Mouse (Mus musculus): ENCODE results near the gene Aldh3b3.
A peak's percentile ranks its signal among the peaks of the same experiment; 100 is the strongest.

Aldh3b3 gene

DNA sequence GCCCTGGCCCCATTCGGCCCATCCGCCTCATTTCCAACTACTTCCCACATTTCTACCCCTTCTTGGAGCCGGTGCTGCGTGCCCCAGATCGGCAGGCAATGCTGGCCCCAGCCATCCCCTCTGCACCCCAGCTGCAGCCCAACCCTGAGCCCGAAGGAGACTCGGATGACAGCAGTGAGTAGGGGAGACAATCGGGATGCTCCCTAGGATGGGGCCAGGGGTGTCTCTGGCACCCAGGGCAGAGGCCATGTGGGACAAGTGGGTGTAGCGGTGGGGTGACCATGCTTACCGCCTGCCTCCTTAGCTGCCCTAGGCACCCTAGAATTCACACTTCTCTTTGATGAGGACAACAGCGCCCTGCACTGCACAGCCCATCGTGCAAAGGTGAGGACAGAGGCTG, 45.2 kb downstream of the Aldh3b3 start:
- DNase-seq, result no peak

DNA sequence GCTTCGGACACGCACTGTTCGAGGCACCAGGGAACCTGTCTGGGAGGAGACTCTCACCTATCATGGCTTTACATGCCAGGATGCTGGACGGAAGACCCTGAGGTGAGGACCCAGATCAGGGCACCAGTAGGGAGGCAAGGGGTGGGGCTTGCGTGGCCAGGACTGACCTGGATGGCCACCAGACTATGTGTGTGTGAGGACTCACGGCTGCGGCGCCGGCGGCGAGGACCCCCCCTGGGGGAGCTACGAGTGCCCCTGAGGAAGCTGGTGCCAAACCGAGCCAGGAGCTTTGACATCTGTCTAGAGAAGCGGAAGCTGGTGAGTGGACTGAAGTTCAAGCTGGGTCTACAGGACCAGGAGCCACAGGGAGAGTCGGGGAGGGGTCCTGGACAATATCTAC, 45.9 kb downstream of the Aldh3b3 start:
- no peak for DNase-seq

GRCm38 (mm10) chr19:4005091-4005490, 46.6 kb downstream of the Aldh3b3 start:
- DNase-seq, result no peak

GRCm38 (mm10) chr19:4005971-4006370, 47.5 kb downstream of the Aldh3b3 start:
- DNase-seq, result no peak

DNA sequence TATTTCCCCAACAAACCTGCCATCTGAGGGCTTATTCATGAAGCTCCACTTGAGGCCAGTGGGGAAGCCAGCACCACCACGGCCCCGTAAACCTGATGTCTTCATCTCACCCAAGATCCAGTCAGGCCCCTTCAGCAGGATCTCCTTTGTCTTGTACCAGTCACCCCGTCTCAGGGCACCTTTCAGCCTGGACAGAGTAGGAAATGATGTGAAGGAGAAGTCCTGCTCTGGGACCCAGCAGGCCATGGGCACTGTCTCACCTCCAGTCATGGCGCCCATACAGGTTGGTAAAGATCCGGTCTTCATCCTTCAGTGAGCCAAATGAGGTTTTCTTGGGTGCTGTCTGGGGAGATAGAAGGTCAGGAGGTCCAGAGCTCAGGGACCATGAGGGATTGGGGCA, 52.6 kb downstream of the Aldh3b3 start:
- DNase-seq, result no peak

GRCm38 (mm10) chr19:4012432-4013022, 54.1 kb downstream of the Aldh3b3 start, which contains the start of gene Ndufv1:
TSS of gene Ndufv1 (minus strand) at chr19:4012806.
- DNase-seq, result peak; percentile 96

DNA sequence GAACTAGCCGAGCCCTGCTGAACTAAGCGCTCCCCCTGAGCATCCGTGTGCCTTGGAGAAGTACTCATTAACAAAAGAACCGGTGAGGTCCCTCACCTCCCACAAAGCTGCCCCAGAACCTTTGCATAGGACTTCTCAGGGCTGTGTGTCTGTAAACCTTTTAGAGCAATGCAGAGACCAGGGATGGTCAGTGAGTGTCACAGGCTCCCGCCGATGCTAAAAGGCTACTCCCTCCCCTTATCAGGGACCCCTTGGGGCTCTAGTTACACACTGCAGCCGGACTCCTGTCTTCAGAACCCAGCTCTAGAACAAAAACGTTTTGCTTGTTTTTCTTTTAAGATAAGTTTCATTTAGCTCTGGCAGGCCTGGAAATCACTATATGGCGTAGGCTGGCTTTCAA, 54.6 kb downstream of the Aldh3b3 start:
- no peak for DNase-seq

DNA sequence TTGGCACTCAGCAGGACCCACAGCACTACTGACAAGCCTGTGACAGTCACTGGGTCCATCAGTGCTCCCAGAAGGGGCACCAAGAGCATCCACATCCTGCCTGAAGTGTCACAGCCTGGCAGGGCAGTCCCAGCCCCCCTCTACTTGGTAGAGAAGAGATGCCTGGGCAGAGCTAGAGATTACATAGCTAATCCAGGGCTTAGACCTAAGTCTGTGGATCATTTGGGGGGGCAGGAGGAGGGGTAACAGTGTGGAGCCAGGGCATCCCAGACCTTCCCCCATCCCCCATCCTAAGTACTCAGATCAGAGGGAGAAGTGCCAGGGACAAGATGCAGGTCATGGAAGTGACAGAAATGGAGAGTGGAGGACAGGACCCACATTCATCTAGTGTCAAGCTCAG, 56.4 kb downstream of the Aldh3b3 start:
- DNase-seq, result no peak

- no peak for DNase-seq
Observed at GRCm38 (mm10) chr19:4015635-4016034, 57.2 kb downstream of the Aldh3b3 start.

DNA sequence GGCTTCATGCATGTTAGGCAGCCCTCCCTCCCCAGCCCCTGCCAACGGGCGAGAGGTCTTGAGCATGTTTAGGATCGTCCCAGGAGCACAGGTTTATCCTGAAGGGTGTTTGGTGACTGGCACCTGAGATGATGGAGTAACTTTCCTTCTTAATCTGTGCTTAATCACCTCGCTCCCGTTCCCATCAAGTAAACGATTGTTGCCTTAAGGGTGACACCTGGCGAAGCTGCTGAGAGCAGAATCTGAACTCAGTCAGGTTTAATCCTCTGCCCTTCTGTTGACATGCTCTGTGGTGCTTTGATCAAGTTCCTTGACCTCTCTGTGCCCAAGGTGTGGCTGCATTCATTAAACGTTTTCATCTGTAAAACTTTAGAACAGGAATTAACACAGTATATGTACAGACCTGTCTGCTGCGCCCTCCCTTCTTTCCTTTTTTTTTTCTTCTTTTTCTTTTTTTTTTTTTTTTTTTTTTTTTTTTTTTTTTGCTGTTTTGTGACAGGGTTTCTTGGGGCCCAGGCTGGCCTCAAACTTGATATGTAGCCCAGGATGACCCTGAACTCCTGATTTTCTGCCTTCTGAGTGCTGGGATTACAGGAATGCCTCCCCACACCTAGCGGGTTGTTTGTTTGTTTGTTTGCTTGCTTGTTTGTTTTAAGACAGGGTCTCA, 59.6 kb downstream of the Aldh3b3 start:
- no peak for DNase-seq

GRCm38 (mm10) chr19:4018743-4019583, 60.5 kb downstream of the Aldh3b3 start:
- DNase-seq, result peak; percentile 66
